Mouse (Mus musculus) heart, postnatal 0 days (tissue): ENCODE measurements at regions not wholly inside any gene's neighbourhood (a gene's known extent, or its start where the extent isn't known, plus 50 kb on each side); places are given as distances from the start of the nearest gene placed in this dataset.

Source experiments
- CTCF ChIP-seq: IDR thresholded peaks from 2 replicates; pipeline ENCODE4 v1.5.1; 2016; ENCODE audit warnings: antibody characterized with exemption, control low read depth, low read depth
- EP300 ChIP-seq: IDR thresholded peaks from 2 replicates; pipeline ENCODE4 v1.6.1; 2016; ENCODE audit warnings: antibody characterized with exemption, low read depth

GRCm38 (mm10) chr12:118682902-118683301 lies 163.2 kb upstream of the Sp8 start:
- no peak for TF ChIP-seq CTCF
- TF ChIP-seq EP300: no peak
